Mouse (Mus musculus) spleen, adult 2 months (tissue): ENCODE data around the gene Cacna2d2. TPM values are rescaled to one million over a fixed set of nuclear protein-coding genes. Genes with fewer than 3 reads are reported as not detected.

Experiments
- DNase-seq, 2 experiments: peaks; one replicate each; pipeline versions ENCODE4 v3.0.0 to v3.0.0-alpha.2; 2012 to 2021; ENCODE audit warnings: low spot score in 2 of 2, low read depth in 1 of 2
- H3K27ac ChIP-seq: fragments of 200-500 bp; 2 replicates; pipeline ENCODE4 v1.5.1; 2012; ENCODE audit warnings: low read length, inconsistent platforms; ENCODE audit not compliant: insufficient read depth
- H3K27me3 ChIP-seq: fragments of 200-500 bp; 2 replicates; pipeline ENCODE4 v1.6.1; 2012; ENCODE audit warnings: mild to moderate bottlenecking, moderate library complexity, low read length, inconsistent platforms; ENCODE audit not compliant: control insufficient read depth, insufficient read depth
- H3K36me3 ChIP-seq: fragments of 200-500 bp; 2 replicates; pipeline ENCODE4 v1.6.1; 2012; ENCODE audit warnings: mild to moderate bottlenecking, low read length, inconsistent platforms; ENCODE audit not compliant: control insufficient read depth, insufficient read depth
- H3K4me1 ChIP-seq: fragments of 200-500 bp; 2 replicates; pipeline ENCODE4 v1.6.1; 2011; ENCODE audit warnings: inconsistent platforms; ENCODE audit not compliant: control insufficient read depth, insufficient read depth, insufficient read length
- H3K4me3 ChIP-seq: fragments of 200-500 bp; 2 replicates; pipeline ENCODE4 v1.5.1; 2011; ENCODE audit warnings: mild to moderate bottlenecking, inconsistent platforms; ENCODE audit not compliant: insufficient read depth, insufficient read length; ENCODE audit errors: extremely low read depth
- CTCF ChIP-seq: fragments of 200-500 bp; IDR thresholded peaks from 2 replicates; pipeline ENCODE4 v1.5.1; 2011; ENCODE audit warnings: mild to moderate bottlenecking, inconsistent platforms; ENCODE audit not compliant: insufficient read depth, insufficient read length, insufficient replicate concordance; ENCODE audit errors: extremely low read depth
- POLR2A ChIP-seq: fragments of 200-500 bp; IDR thresholded peaks from 2 replicates; pipeline ENCODE4 v1.6.1; 2011; ENCODE audit warnings: low read depth, low read length, inconsistent platforms
- WGBS: fragments of 180-500 bp; shearing (Covaris S2); methylation state at CpG from one replicate; pipeline ENCODE4 v1.1.7; 2018; 5-methylcytosine and 5-hydroxymethylcytosine counted together
- polyA plus RNA-seq: library from polyadenylated mRNA; depleted of rRNA; stranded (reverse); fragments of >200 nt; gene quantifications from 2 replicates; pipeline ENCODE4 v1.2.3, GENCODE M21; 2012

Gene Cacna2d2
- polyA plus RNA-seq, 1 experiment: 1.6 TPM

DNA sequence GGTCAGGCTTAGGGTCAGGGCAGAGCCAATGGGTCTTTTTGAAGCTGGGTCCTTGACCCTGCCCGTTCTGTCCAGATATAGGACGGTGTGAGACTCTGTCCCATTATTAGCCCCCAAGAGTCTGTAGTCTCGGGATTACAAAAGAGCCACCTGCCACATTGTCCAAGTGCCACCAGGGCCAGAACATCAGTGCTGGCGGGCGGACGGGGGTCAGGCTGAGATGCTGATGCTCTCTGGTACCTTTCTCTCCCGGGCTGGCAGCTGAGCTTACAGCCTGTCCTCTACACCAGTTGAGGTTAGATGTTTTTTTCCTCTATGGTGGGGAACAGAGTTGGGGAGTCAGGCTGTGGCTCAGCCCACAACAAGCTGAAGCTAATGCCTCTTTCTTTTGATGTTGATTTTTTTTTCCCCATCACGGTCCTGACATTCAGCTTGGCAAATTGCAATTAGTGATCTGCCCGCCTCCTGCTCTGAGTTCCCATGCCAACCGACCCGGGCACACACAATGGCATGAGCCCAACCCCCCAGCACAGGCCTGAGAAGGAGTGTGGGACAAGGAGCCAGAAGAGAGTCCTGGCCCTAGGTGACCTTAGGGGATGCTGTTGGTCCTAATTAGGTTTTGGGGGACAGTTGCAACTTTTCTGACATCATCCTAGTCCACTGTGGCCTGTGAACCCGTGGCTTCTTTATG is 25.2 kb downstream of the Cacna2d2 start:
- H3K27me3 ChIP-seq: no peaks in the 10 kb centered on the region
- no peak overlapping the region for H3K4me3 ChIP-seq
- DNase-seq: no peak
- WGBS: 79% methylated on average over 12 of the region's 12 CpGs
- H3K4me1 ChIP-seq: no peaks in the 10 kb centered on the region
- TF ChIP-seq CTCF (no peak), POLR2A (no peak)
- H3K27ac ChIP-seq: no peak overlapping the region
- H3K36me3 ChIP-seq: no peaks in the 10 kb centered on the region

DNA sequence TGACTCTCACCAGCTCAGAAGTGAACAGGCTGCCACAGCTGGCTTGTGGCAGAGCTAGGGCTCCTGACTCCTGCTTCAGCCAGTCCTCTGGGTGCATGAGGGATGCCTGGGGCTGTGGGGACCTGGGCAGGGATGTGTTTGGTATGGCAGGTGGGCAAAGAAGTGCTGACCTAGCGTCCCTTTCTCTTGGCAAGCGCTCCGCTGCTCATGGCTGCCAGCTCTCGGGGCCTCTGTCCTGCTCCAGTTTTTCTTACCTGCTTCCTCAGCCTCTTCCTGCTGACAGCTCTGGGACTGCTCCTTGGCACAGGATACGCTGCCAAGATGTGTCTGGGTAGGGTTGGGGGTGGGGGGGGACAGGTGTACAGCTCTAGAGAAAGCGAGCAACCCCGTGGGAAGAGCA is 28.5 kb downstream of the Cacna2d2 start:
- H3K27ac ChIP-seq: no peak overlapping the region
- no peaks in the 10 kb centered on the region for H3K4me1 ChIP-seq
- no peak for DNase-seq
- no peak overlapping the region for H3K4me3 ChIP-seq
- no peaks in the 10 kb centered on the region for H3K36me3 ChIP-seq
- no peaks in the 10 kb centered on the region for H3K27me3 ChIP-seq
- TF ChIP-seq CTCF (no peak), POLR2A (no peak)
- 71% methylated on average over 7 of the region's 7 CpGs for WGBS

DNA sequence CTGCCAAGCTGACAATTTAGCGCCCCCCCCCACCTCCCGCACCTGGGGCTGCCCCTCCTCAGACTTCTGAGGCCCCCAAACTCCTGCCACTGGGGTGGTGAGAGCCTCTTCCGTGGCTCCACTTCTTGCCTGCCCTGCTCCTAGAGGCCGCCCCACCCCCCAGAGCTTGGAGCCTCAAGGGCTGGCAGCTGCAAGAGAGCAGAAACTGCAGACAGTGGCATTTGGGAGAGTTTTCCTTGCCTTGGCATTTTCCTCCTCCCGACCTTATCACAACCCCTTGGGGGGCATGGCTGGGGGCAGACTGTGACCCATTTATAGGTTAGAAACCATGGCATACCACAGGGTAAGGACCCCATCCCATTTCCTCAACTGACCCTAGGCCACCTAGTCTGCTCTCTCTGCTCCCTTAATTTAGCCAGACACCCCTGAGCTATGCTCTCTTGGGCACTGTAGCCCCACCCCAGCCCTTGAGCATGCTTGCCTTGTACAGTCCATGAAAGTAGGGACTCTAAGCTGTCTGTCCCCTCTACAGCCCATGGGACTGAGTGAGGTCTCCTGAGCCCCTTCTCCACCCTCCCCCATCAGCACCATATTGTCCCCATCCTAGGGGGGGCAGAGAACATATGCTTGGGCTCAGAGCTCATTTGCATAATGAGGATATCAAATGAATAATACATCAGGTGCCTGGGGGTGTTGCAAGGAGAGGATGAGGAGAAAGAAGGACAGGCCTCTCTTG is 29.2 kb downstream of the Cacna2d2 start:
- WGBS: 53% methylated on average over 5 of the region's 5 CpGs
- Histone ChIP-seq H3K4me1 (no peaks in the 10 kb centered on the region), H3K27me3 (no peaks in the 10 kb centered on the region), H3K36me3 (no peaks in the 10 kb centered on the region), H3K27ac (no peak overlapping the region), H3K4me3 (no peak overlapping the region)
- DNase-seq: no peak
- TF ChIP-seq POLR2A (no peak), CTCF (no peak)

DNA sequence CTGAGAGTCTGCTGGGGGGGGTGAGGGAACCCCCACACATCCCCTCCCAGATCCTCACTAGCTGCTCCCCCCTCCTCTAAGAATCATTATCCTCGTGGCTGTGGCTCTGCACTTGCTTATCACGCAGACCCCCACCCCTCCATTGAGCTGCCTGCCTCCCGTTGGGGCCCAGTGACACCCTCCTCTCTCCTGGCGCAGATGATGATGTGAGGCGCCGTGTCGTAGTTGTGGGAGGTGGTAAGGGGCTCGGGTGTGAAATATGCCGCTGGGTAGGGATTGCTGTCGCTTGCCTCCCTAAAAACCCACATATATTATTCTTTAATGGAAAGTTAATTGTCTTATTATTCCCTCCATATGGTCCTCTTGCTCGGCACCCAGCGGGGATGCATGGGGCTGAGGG is 31.0 kb downstream of the Cacna2d2 start:
- TF ChIP-seq POLR2A: no peak
- no peak for TF ChIP-seq CTCF
- Histone ChIP-seq H3K4me3 (no peak overlapping the region), H3K27ac (no peak overlapping the region), H3K4me1 (no peaks in the 10 kb centered on the region), H3K27me3 (0 out of 2 replicates have a peak, but pooled peaks cover 1% of the 10 kb centered on the region), H3K36me3 (no peaks in the 10 kb centered on the region)
- no peak for DNase-seq
- 72% methylated on average over 12 of the region's 12 CpGs for WGBS

DNA sequence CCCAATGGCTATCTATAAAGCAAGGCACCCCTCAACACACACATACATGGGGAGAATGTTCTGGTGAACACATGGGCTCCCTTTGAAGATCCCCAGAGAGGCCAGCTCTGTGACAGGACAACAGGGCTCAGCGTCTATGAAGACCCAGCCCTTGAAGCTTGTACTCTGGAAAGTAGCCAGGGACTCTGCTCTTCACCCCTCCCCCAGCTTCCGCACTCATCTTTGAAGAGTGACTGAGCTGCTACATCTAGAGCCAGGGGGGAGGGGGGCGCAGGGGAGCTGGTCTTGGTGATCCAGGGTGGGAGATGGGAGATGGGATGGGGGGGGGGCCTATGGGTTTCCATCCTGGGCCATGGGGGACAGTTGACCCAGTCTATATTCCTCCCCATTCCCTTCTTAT is 33.1 kb downstream of the Cacna2d2 start:
- 84% methylated on average over 3 of the region's 3 CpGs for WGBS
- TF ChIP-seq POLR2A (no peak), CTCF (no peak)
- H3K36me3 ChIP-seq: no peaks in the 10 kb centered on the region
- no peaks in the 10 kb centered on the region for H3K4me1 ChIP-seq
- H3K4me3 ChIP-seq: no peak overlapping the region
- DNase-seq: no peak
- no peak overlapping the region for H3K27ac ChIP-seq
- H3K27me3 ChIP-seq: 0 out of 2 replicates have a peak, but pooled peaks cover 1% of the 10 kb centered on the region

DNA sequence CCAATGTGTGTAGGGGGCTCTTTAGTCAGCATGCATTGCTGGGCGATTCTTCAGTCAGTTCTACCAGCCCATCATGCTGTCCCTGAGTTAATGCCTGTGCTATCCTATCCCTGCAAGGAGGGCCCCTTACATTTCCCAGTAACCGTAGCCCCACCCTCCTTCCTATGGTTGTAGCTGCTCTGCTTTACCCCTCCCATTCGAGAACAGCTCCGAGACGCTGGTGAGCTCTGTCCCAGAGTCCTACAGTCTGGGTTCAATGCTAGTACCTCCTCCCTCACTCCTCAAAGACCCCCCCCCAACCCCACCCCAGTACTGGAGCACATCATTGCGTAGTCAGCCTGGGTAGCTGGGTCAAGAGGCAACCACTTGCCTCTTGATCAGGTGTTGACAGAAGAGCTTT is 35.4 kb downstream of the Cacna2d2 start:
- Histone ChIP-seq H3K36me3 (no peaks in the 10 kb centered on the region), H3K4me1 (no peaks in the 10 kb centered on the region), H3K4me3 (no peak overlapping the region), H3K27ac (no peak overlapping the region), H3K27me3 (0 out of 2 replicates have a peak, but pooled peaks cover 1% of the 10 kb centered on the region)
- TF ChIP-seq POLR2A (no peak), CTCF (no peak)
- no peak for DNase-seq
- WGBS: 58% methylated on average over 6 of the region's 6 CpGs

DNA sequence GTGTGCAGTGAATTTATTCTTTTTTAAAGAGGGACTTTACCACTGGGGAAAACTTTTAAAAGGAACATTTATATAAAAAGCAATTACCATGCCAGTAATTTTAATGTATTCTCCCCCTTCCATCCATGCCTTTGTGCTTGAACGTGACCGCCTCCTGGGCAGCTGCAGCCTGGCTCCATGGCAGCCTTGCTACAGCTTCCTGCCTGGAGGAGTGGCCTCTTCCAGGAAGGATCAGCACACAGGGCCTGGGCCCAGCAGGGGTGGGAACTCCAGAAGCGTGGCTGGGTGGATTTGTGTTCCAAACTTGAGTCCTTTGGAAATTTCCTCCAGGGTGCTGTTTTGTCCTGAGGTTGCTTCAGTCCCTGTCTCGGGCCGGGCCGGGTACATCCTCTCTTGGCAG is 35.9 kb downstream of the Cacna2d2 start:
- no peak overlapping the region for H3K27ac ChIP-seq
- no peak for TF ChIP-seq POLR2A
- no peak for TF ChIP-seq CTCF
- H3K4me3 ChIP-seq: no peak overlapping the region
- H3K36me3 ChIP-seq: no peaks in the 10 kb centered on the region
- 59% methylated on average over 6 of the region's 6 CpGs for WGBS
- H3K27me3 ChIP-seq: 0 out of 2 replicates have a peak, but pooled peaks cover 1% of the 10 kb centered on the region
- no peak for DNase-seq
- H3K4me1 ChIP-seq: no peaks in the 10 kb centered on the region
